Mouse (Mus musculus) erythroblast, embryonic 14.5 days (primary cell): ENCODE data around the gene Mks1.

Source experiments
- GATA1 ChIP-seq: IDR thresholded peaks from 2 replicates; pipeline ENCODE4 v1.6.1; 2012; ENCODE audit warnings: low read length, inconsistent platforms, mixed read lengths
- TAL1 ChIP-seq: IDR thresholded peaks from 3 replicates; pipeline ENCODE4 v1.6.1; 2012; ENCODE audit warnings: low read length, inconsistent platforms, mixed read lengths

- no peak for TF ChIP-seq GATA1
- no peak for TF ChIP-seq TAL1
Observed at GRCm38 (mm10) chr11:87808236-87808635, 44.8 kb upstream of the Mks1 start.
